Mouse (Mus musculus) forebrain, embryonic 16.5 days (tissue): ENCODE results near the gene Spata5. TPM values are rescaled to one million over a fixed set of nuclear protein-coding genes. Genes with fewer than 3 reads are reported as not detected.
"Not testable (repeated sequence)": the region's sequence is repeated elsewhere in the genome, so short reads cannot be mapped to it uniquely, and the experiment has no call there.

ENCODE experiments used
- ATAC-seq: fragments of 200-750 bp; cut with Nextera tagmentation; 2 replicates; pipeline ENCODE4 v1.8.0; 2017; ENCODE audit warnings: mild to moderate bottlenecking, moderate library complexity
- H3K27ac ChIP-seq: fragments of 300-500 bp; sonication (generic); 2 replicates; pipeline ENCODE4 v1.5.1; 2014; ENCODE audit warnings: low read length, control low read depth
- H3K27me3 ChIP-seq: fragments of 300-500 bp; sonication (generic); replicated peaks from 2 replicates; pipeline ENCODE4 v1.6.1; 2014; ENCODE audit warnings: low read length; ENCODE audit not compliant: control insufficient read depth, insufficient read depth
- H3K36me3 ChIP-seq: fragments of 300-500 bp; sonication (generic); 2 replicates; pipeline ENCODE4 v1.6.1; 2014; ENCODE audit not compliant: control insufficient read depth, insufficient read depth
- H3K4me1 ChIP-seq: fragments of 300-500 bp; sonication (generic); replicated peaks from 2 replicates; pipeline ENCODE4 v1.6.1; 2014; ENCODE audit warnings: low read length; ENCODE audit not compliant: control insufficient read depth, insufficient read depth
- H3K4me2 ChIP-seq: fragments of 300-500 bp; sonication (generic); 2 replicates; pipeline ENCODE4 v1.6.1; 2014; ENCODE audit warnings: mild to moderate bottlenecking, low read length, control low read depth
- H3K4me3 ChIP-seq: fragments of 300-500 bp; sonication (generic); replicated peaks from 2 replicates; pipeline ENCODE4 v1.5.1; 2014; ENCODE audit warnings: mild to moderate bottlenecking, low read length, control low read depth
- H3K9ac ChIP-seq: fragments of 300-500 bp; sonication (generic); replicated peaks from 2 replicates; pipeline ENCODE4 v1.6.1; 2014; ENCODE audit warnings: low read depth, low read length, control low read depth
- H3K9me3 ChIP-seq: fragments of 300-500 bp; sonication (generic); 2 replicates; pipeline ENCODE4 v1.6.1; 2016; ENCODE audit warnings: low read length; ENCODE audit not compliant: control insufficient read depth
- WGBS: fragments of 180-500 bp; shearing (Covaris S2); extraction: QIAGEN DNeasy Blood & Tissue Kit; methylation state at CpG from one replicate; pipeline ENCODE4 v1.1.7; 2014; 5-methylcytosine and 5-hydroxymethylcytosine counted together
- polyA plus RNA-seq: library from polyadenylated mRNA; unstranded; fragments of >200 nt; fragmentation: Nextera tagmentation; extraction: Ambion mirVana; gene quantifications from 2 replicates; pipeline ENCODE4 v1.2.1, GENCODE M21; 2015

Spata5 gene
- polyA plus RNA-seq, 1 experiment from 2014 or later: 37.6 TPM

DNA sequence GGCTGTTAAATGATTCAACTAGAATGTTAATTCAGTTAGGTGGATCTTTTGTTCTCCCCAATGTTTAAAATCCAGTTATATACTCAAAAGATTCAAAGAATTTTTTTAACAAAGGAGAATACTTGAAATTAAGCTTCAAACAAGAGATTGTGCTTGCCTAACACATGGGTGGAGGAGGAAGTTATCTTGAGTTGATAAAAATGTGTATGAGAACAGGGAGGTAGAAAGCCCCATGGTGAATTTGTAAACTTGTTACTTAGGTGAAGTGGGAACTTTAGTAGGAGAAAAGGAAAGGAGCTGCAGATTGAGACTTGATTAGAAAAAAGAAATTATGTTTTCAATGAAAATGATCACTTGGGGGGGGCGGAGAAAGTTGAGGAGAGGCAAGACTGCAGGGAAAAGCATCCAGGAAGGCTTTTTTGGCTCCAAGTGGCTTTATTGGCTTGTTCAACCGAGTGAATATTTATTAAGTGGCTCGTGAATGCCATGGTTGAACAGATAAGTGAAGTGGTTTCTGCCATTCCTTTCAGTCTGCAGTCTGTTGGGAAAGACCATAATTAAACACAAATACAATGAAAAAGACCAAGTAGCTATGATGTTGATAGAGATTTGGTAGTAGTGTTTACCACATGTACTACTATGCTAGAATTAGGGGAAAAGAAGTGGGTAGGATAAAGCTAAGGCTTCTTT lies 100.8 kb downstream of the Spata5 start:
- Histone ChIP-seq H3K9ac (no peak overlapping the region), H3K36me3 (no peaks in the 10 kb centered on the region), H3K4me2 (no peak overlapping the region), H3K4me1 (no peaks in the 10 kb centered on the region), H3K27ac (no peak overlapping the region), H3K4me3 (no peak overlapping the region), H3K27me3 (no peaks in the 10 kb centered on the region), H3K9me3 (no peaks in the 10 kb centered on the region)
- 62% methylated on average over 3 of the region's 3 CpGs for WGBS
- ATAC-seq: no peak

DNA sequence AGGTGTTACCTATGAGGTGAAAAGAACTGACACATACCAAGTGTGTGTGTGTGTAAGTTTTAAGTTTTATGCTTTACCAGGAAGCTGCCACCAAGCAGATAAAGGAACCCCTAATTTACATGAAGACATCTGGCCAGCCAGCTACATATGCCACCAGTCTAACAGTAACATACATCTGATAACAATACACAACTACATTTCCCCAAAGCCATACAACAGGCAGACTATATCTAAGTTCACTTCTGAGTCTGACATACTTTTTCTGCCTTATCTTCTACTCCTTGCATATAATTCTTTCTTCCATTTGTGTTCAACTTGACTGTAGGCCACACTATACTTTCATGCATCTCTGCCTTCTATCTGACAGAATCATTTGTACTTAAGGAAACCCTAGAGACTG lies 112.4 kb downstream of the Spata5 start:
- Histone ChIP-seq H3K36me3 (no peaks in the 10 kb centered on the region), H3K27ac (no peak overlapping the region), H3K27me3 (no peaks in the 10 kb centered on the region), H3K4me3 (no peak overlapping the region), H3K4me2 (no peak overlapping the region), H3K9ac (no peak overlapping the region), H3K4me1 (no peaks in the 10 kb centered on the region), H3K9me3 (no peaks in the 10 kb centered on the region)
- ATAC-seq: no peak

DNA sequence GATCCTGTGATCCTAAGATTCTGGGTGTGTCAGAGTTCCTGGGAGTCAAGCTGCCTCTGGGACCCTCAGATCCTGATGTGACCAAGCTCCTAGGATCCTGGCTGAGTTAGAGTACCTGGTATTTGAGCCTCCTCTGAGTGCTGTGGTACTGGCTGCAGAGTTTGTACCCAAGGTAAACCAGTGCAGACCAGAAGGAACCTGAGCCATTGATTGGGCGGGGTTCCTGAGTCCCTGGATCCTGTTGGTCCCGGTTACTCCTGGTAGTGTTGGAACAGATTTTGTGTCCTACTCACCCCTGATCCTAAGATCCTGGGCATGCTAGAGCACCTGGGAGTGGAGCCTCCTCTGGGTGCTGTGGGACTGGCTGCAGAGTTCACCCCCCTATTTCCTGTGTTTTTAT lies 121.0 kb downstream of the Spata5 start:
- 97% methylated on average over 2 of the region's 2 CpGs for WGBS
- H3K9ac ChIP-seq, H3K9me3 ChIP-seq, H3K4me1 ChIP-seq, H3K36me3 ChIP-seq, ATAC-seq, H3K4me2 ChIP-seq, H3K27me3 ChIP-seq, H3K4me3 ChIP-seq, H3K27ac ChIP-seq: not testable (repeated sequence)

DNA sequence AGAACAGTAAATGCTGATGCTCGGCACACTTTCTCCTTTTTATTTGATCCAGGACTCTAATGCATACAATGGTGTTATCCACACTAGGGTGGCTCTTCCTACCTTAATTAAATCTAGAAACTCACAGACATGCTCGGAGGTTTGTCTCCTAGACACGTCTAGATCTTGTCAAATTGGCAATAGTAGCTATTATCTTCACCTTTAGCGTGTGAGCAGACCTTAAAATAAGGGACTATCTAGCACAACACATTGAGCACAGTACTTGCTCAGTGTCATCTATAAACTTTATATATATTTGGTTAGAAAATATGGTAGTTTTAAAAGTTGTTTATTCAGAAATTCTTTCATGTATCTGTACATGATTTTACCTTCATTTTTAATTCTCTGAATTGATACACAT lies 126.7 kb downstream of the Spata5 start:
- WGBS: 76% methylated on average over 4 of the region's 4 CpGs
- no peaks in the 10 kb centered on the region for H3K36me3 ChIP-seq
- no peak overlapping the region for H3K9ac ChIP-seq
- H3K27ac ChIP-seq: no peak overlapping the region
- H3K4me3 ChIP-seq: no peak overlapping the region
- no peaks in the 10 kb centered on the region for H3K9me3 ChIP-seq
- H3K27me3 ChIP-seq: no peaks in the 10 kb centered on the region
- ATAC-seq: no peak
- H3K4me2 ChIP-seq: no peak overlapping the region
- no peaks in the 10 kb centered on the region for H3K4me1 ChIP-seq

DNA sequence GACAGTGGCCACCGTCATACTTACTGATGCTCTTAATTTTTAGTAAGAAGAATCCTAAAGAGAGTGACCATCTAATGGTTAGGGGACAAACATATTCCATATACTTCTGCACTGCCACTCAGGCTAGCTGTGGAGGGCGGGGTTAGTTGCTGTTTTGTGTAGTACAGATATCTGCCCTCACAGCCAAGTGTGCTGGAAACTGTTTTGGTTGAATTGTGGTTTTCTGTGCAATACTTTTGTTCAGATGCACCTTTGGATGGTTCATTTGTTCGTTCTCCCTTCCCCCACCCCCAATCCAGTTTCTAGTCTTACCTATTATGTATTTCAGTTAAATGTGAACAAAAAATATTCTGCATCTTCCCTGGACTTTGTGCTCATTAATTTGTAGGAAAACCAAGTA lies 130.5 kb downstream of the Spata5 start:
- no peak overlapping the region for H3K4me3 ChIP-seq
- H3K27ac ChIP-seq: no peak overlapping the region
- ATAC-seq: no peak
- H3K36me3 ChIP-seq: no peaks in the 10 kb centered on the region
- no peak overlapping the region for H3K9ac ChIP-seq
- no peaks in the 10 kb centered on the region for H3K27me3 ChIP-seq
- H3K4me2 ChIP-seq: no peak overlapping the region
- 91% methylated on average over 3 of the region's 3 CpGs for WGBS
- H3K9me3 ChIP-seq: no peaks in the 10 kb centered on the region
- H3K4me1 ChIP-seq: no peaks in the 10 kb centered on the region

DNA sequence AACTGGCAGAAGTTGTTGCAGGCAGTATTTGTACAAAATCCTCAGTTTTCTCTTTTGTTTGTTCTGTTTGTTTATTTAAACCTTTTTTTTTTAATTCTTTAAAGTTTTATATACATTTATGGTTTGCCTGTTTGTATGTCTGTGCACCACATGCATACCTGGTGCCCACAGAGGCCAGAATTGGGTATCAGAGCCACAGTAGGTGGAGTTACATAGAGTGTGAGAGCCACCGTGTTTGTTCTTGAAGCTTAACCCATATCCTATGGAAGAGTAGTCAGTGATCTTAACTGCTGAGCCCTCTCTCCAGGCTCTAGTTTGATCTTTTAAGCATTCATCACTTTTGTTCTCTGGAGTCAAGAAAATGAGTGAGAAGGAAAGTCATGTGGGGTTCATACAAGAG lies 130.9 kb downstream of the Spata5 start:
- no peak for ATAC-seq
- Histone ChIP-seq H3K4me1 (no peaks in the 10 kb centered on the region), H3K27ac (no peak overlapping the region), H3K4me3 (no peak overlapping the region), H3K36me3 (no peaks in the 10 kb centered on the region), H3K9me3 (no peaks in the 10 kb centered on the region), H3K9ac (no peak overlapping the region), H3K27me3 (no peaks in the 10 kb centered on the region), H3K4me2 (no peak overlapping the region)
- WGBS: 65% methylated on average over 1 of the region's 1 CpGs

DNA sequence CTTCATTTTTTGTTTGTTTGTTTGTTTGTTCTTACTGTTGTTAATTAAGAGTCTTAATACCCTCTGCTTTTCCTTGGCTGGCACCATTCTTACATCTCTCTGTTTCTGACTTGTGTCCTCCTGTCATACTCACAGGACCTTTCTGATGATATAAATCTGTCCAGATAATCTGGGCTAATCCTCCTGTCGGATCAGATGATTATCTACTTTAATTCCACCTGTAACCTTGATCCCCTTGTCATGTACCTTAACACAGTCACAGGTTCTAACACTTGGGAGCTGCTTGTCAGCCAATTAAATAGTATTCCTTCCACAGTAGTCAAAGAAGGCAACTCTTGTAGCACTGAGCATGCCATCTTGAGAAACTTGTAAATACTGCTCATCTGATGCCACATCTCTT lies 131.8 kb downstream of the Spata5 start:
- no peak overlapping the region for H3K9ac ChIP-seq
- H3K27me3 ChIP-seq: no peaks in the 10 kb centered on the region
- no peak for ATAC-seq
- no peaks in the 10 kb centered on the region for H3K36me3 ChIP-seq
- H3K4me1 ChIP-seq: no peaks in the 10 kb centered on the region
- 86% methylated on average over 1 of the region's 1 CpGs for WGBS
- H3K4me2 ChIP-seq: no peak overlapping the region
- no peak overlapping the region for H3K27ac ChIP-seq
- no peaks in the 10 kb centered on the region for H3K9me3 ChIP-seq
- no peak overlapping the region for H3K4me3 ChIP-seq

DNA sequence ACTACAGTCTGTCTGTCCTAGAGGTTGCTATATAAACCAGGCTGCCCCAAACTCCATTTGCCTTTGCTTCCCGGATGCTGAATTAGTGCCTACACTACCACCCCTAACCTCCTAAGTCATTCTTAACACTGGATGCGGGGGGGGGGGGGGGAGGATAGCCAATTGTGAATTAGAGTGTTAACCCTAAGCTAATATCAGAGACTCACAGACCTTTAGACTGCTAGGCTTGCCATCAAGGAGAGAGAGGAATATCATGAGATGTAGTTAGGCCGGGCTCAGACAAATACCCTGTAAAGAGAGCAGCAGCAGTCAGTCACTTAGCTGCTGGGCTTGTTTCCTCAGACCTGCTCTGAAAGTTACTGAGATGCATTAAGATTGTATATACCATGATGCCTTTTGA lies 132.5 kb downstream of the Spata5 start:
- no peak overlapping the region for H3K4me2 ChIP-seq
- no peak for ATAC-seq
- H3K4me1 ChIP-seq: no peaks in the 10 kb centered on the region
- H3K27me3 ChIP-seq: no peaks in the 10 kb centered on the region
- H3K4me3 ChIP-seq: no peak overlapping the region
- no peak overlapping the region for H3K9ac ChIP-seq
- WGBS: 84% methylated on average over 2 of the region's 3 CpGs
- H3K9me3 ChIP-seq: no peaks in the 10 kb centered on the region
- H3K27ac ChIP-seq: no peak overlapping the region
- no peaks in the 10 kb centered on the region for H3K36me3 ChIP-seq

DNA sequence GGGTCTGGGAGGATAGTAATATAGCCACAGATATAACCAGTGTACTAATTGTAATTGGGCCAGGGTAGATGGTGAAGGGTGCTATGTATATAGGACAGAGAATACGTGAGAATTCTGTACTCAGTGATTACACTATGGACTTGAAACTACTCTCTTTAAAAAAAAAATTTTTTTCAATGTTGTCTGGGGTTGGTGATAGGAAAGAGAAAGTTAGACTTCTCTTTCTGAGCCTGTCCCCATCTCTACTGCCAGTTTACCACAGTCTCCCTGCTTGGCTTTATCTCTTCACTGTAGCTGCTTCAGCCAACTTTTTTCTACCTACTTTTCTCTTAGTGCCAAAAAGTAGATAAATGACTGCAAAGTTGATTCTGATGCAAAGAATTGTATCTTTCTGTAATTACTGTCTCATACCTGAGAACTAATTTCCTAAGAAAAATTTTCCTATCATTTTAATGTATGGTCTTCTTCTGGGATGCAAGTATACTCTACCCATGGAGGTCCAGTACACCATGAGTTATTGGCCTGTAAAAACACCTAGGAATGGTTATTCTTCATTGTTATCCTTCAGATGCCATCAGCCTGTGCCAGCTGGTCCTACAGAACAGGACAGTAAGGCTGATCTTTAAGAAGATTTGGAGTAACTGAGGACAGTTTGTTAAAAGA lies 133.8 kb downstream of the Spata5 start:
- 97% methylated on average over 1 of the region's 1 CpGs for WGBS
- H3K9ac ChIP-seq: no peak overlapping the region
- H3K4me3 ChIP-seq: no peak overlapping the region
- no peak for ATAC-seq
- no peaks in the 10 kb centered on the region for H3K36me3 ChIP-seq
- no peak overlapping the region for H3K27ac ChIP-seq
- H3K4me1 ChIP-seq: no peaks in the 10 kb centered on the region
- no peak overlapping the region for H3K4me2 ChIP-seq
- no peaks in the 10 kb centered on the region for H3K9me3 ChIP-seq
- H3K27me3 ChIP-seq: no peaks in the 10 kb centered on the region
